Mouse (Mus musculus) stomach, postnatal 0 days (tissue): ENCODE results near the gene Fez1. TPM values are rescaled to one million over a fixed set of nuclear protein-coding genes. Genes with fewer than 3 reads are reported as not detected.

Experiments
- ATAC-seq: fragments of 200-750 bp; cut with Nextera tagmentation; 2 replicates; pipeline ENCODE4 v1.8.0; 2017; ENCODE audit not compliant: low FRiP score, low TSS enrichment
- DNase-seq: peaks from one replicate; pipeline ENCODE4 v3.0.0-alpha.2; 2016; ENCODE audit warnings: low spot score
- H3K27ac ChIP-seq: fragments of 300-500 bp; sonication (generic); replicated peaks from 2 replicates; pipeline ENCODE4 v1.5.1; 2014; ENCODE audit warnings: mild to moderate bottlenecking, control low read depth
- H3K27me3 ChIP-seq: fragments of 300-500 bp; sonication (generic); 2 replicates; pipeline ENCODE4 v1.6.1; 2014; ENCODE audit warnings: low read length; ENCODE audit not compliant: control insufficient read depth, insufficient read depth
- H3K36me3 ChIP-seq: fragments of 300-500 bp; sonication (generic); 2 replicates; pipeline ENCODE4 v1.6.1; 2014; ENCODE audit warnings: low read length, mixed read lengths; ENCODE audit not compliant: control insufficient read depth, insufficient read depth
- H3K4me1 ChIP-seq: fragments of 300-500 bp; sonication (generic); replicated peaks from 2 replicates; pipeline ENCODE4 v1.6.1; 2014; ENCODE audit warnings: antibody characterized with exemption; ENCODE audit not compliant: control insufficient read depth, insufficient read depth
- H3K4me2 ChIP-seq: fragments of 300-500 bp; sonication (generic); replicated peaks from 2 replicates; pipeline ENCODE4 v1.6.1; 2014; ENCODE audit warnings: low read depth, mild to moderate bottlenecking, control low read depth, moderate library complexity
- H3K4me3 ChIP-seq: fragments of 300-500 bp; sonication (generic); 2 replicates; pipeline ENCODE4 v1.5.1; 2014; ENCODE audit warnings: low read depth, low read length, control low read depth
- H3K9ac ChIP-seq: fragments of 300-500 bp; sonication (generic); 2 replicates; pipeline ENCODE4 v1.6.1; 2014; ENCODE audit warnings: mild to moderate bottlenecking, low read length, control low read depth, mixed read lengths
- H3K9me3 ChIP-seq: fragments of 300-500 bp; sonication (generic); 2 replicates; pipeline ENCODE4 v1.6.1; 2016; ENCODE audit warnings: low read length; ENCODE audit not compliant: control insufficient read depth
- CTCF ChIP-seq: IDR thresholded peaks from 2 replicates; pipeline ENCODE4 v1.5.1; 2016; ENCODE audit warnings: antibody characterized with exemption, low read depth, mild to moderate bottlenecking, moderate library complexity
- EP300 ChIP-seq: optimal IDR thresholded peaks from 2 replicates; pipeline ENCODE3; 2016; ENCODE audit warnings: antibody characterized with exemption
- WGBS: fragments of 180-500 bp; shearing (Covaris S2); extraction: QIAGEN DNeasy Blood & Tissue Kit; methylation state at CpG from one replicate; pipeline ENCODE4 v1.1.7; 2014; 5-methylcytosine and 5-hydroxymethylcytosine counted together
- polyA plus RNA-seq: library from polyadenylated mRNA; unstranded; fragments of >200 nt; fragmentation: Nextera tagmentation; extraction: Ambion mirVana; gene quantifications from 2 replicates; pipeline ENCODE4 v1.2.1, GENCODE M21; 2015

Gene Fez1
- polyA plus RNA-seq, 1 experiment from 2014 or later, result 6.8 TPM

GRCm38 (mm10) chr9:36921718-36922415 is 100.2 kb downstream of the Fez1 start:
- Histone ChIP-seq H3K4me1 (no peaks in the 10 kb centered on the region), H3K36me3 (no peaks in the 10 kb centered on the region), H3K9ac (no peak overlapping the region), H3K27me3 (no peaks in the 10 kb centered on the region), H3K9me3 (no peaks in the 10 kb centered on the region), H3K27ac (no peak overlapping the region), H3K4me3 (no peak overlapping the region), H3K4me2 (no peak overlapping the region)
- ATAC-seq (no peak), DNase-seq (no peak)
- TF ChIP-seq CTCF, result no peak
- WGBS, result 77% methylated on average over 13 of the region's 13 CpGs

- TF ChIP-seq CTCF (no peak), EP300 (no peak)
- 69% methylated on average over 5 of the region's 5 CpGs for WGBS
- Histone ChIP-seq H3K9ac (no peak overlapping the region), H3K9me3 (no peaks in the 10 kb centered on the region), H3K36me3 (no peaks in the 10 kb centered on the region), H3K27ac (no peak overlapping the region), H3K4me2 (no peak overlapping the region), H3K4me1 (no peaks in the 10 kb centered on the region), H3K4me3 (no peak overlapping the region), H3K27me3 (no peaks in the 10 kb centered on the region)
- DNase-seq, result no peak
- no peak for ATAC-seq
Observed at GRCm38 (mm10) chr9:36923753-36924152, 102.1 kb downstream of the Fez1 start.

Other genes starting within 250 kb of the Fez1 start
- gene Gm17689, start 239.2 kb upstream of the Fez1 start, polyA plus RNA-seq, result not detected in 2 replicates
- gene A630095E13Rik, start 178.5 kb upstream of the Fez1 start, polyA plus RNA-seq, result not detected in 2 replicates
- 0.05 TPM in 1 of 2 replicates, not detected in the other for gene Acrv1, start 128.6 kb upstream of the Fez1 start, polyA plus RNA-seq
- gene Chek1, start 94.8 kb upstream of the Fez1 start, polyA plus RNA-seq, result 8.1 and 9.3 TPM in 2 replicates
- 177 and 193 TPM in 2 replicates for gene Stt3a, start 54.2 kb upstream of the Fez1 start, polyA plus RNA-seq
- gene Ei24, start 24.5 kb upstream of the Fez1 start, polyA plus RNA-seq, result 77.3 and 82.5 TPM in 2 replicates